Mouse (Mus musculus): ENCODE measurements around the gene Fyn. TPM values are rescaled to one million over a fixed set of nuclear protein-coding genes. Genes with fewer than 3 reads are reported as not detected.
A peak's percentile ranks its signal among the peaks of the same experiment; 100 is the strongest.

Gene Fyn
- 9.1 and 11.1 TPM in 2 replicates for polyA plus RNA-seq (2012; rRNA removed)

GRCm38 (mm10) chr10:39368572-39369135 is at the start of gene Fyn:
Fyn (plus strand) TSS chr10:39368855.
- no peak for DNase-seq (ENCODE audit: low read depth, low spot score)
- WGBS, result 53% methylated on average over 8 of the region's 8 CpGs

- 81% methylated on average over 17 of the region's 17 CpGs for WGBS
- DNase-seq (ENCODE audit: low read depth, low spot score), result no peak
Observed at GRCm38 (mm10) chr10:39320798-39321622, 47.6 kb upstream of the Fyn start.

GRCm38 (mm10) chr10:39321623-39321985 is 47.1 kb upstream of the Fyn start:
- 81% methylated on average over 9 of the region's 9 CpGs for WGBS
- DNase-seq (ENCODE audit: low read depth, low spot score), result no peak

GRCm38 (mm10) chr10:39322143-39322542 is 46.5 kb upstream of the Fyn start:
- no peak for DNase-seq (ENCODE audit: low read depth, low spot score)
- 60% methylated on average over 4 of the region's 4 CpGs for WGBS

- 82% methylated on average over 2 of the region's 2 CpGs for WGBS
- DNase-seq (ENCODE audit: low read depth, low spot score), result no peak
Observed at GRCm38 (mm10) chr10:39324291-39324690, 44.4 kb upstream of the Fyn start.

- 82% methylated on average over 2 of the region's 2 CpGs for WGBS
- no peak for DNase-seq (ENCODE audit: low read depth, low spot score)
Observed at GRCm38 (mm10) chr10:39328661-39329060, 40.0 kb upstream of the Fyn start.

GRCm38 (mm10) chr10:39334320-39334719 is 34.3 kb upstream of the Fyn start:
- DNase-seq (ENCODE audit: low read depth, low spot score), result no peak
- WGBS, result 24% methylated on average over 3 of the region's 3 CpGs

- no peak for DNase-seq (ENCODE audit: low read depth, low spot score)
Observed at GRCm38 (mm10) chr10:39335880-39336279, 32.8 kb upstream of the Fyn start.

GRCm38 (mm10) chr10:39339189-39339968 is 29.3 kb upstream of the Fyn start:
- 64% methylated on average over 2 of the region's 2 CpGs for WGBS
- no peak for DNase-seq (ENCODE audit: low read depth, low spot score)

GRCm38 (mm10) chr10:39339969-39340236 is 28.8 kb upstream of the Fyn start:
- no peak for DNase-seq (ENCODE audit: low read depth, low spot score)
- WGBS, result 88% methylated on average over 2 of the region's 2 CpGs

- DNase-seq (ENCODE audit: low read depth, low spot score), result no peak
- 63% methylated on average over 1 of the region's 1 CpGs for WGBS
Observed at GRCm38 (mm10) chr10:39343551-39343950, 25.1 kb upstream of the Fyn start.

GRCm38 (mm10) chr10:39345921-39346320 is 22.7 kb upstream of the Fyn start:
- no peak for DNase-seq (ENCODE audit: low read depth, low spot score)
- WGBS, result 72% methylated on average over 1 of the region's 1 CpGs

GRCm38 (mm10) chr10:39349781-39350364 is 18.8 kb upstream of the Fyn start:
- WGBS, result 95% methylated on average over 14 of the region's 14 CpGs
- DNase-seq (ENCODE audit: low read depth, low spot score), result no peak

GRCm38 (mm10) chr10:39364196-39364595 is 4.5 kb upstream of the Fyn start:
- WGBS, result 75% methylated on average over 4 of the region's 4 CpGs
- DNase-seq (ENCODE audit: low read depth, low spot score), result no peak

GRCm38 (mm10) chr10:39369502-39369931 is 862 bp downstream of the Fyn start:
- WGBS, result 1% methylated on average over 44 of the region's 44 CpGs
- DNase-seq (ENCODE audit: low read depth, low spot score), result peak; percentile 36

- no peak for DNase-seq (ENCODE audit: low read depth, low spot score)
Observed at GRCm38 (mm10) chr10:39369977-39370785, 1.5 kb downstream of the Fyn start.

GRCm38 (mm10) chr10:39370786-39371221 is 2.1 kb downstream of the Fyn start:
- WGBS, result 8% methylated on average over 8 of the region's 8 CpGs
- no peak for DNase-seq (ENCODE audit: low read depth, low spot score)

More at GRCm38 (mm10) chr10:39369977-39370785, 1.5 kb downstream of the Fyn start:
- WGBS, result 1% methylated on average over 64 of the region's 68 CpGs

GRCm38 (mm10) chr10:39371467-39371866 is 2.8 kb downstream of the Fyn start:
- WGBS, result 71% methylated on average over 2 of the region's 2 CpGs
- no peak for DNase-seq (ENCODE audit: low read depth, low spot score)

GRCm38 (mm10) chr10:39371991-39372390 is 3.3 kb downstream of the Fyn start:
- DNase-seq (ENCODE audit: low read depth, low spot score), result no peak
- 93% methylated on average over 5 of the region's 5 CpGs for WGBS

GRCm38 (mm10) chr10:39376676-39377075 is 8.0 kb downstream of the Fyn start:
- 75% methylated on average over 9 of the region's 9 CpGs for WGBS
- no peak for DNase-seq (ENCODE audit: low read depth, low spot score)

Measured in large intestine, adult 2 months (tissue).